Mouse (Mus musculus): Measurements from ENCODE around the gene Mbip.

The Mbip gene

DNA sequence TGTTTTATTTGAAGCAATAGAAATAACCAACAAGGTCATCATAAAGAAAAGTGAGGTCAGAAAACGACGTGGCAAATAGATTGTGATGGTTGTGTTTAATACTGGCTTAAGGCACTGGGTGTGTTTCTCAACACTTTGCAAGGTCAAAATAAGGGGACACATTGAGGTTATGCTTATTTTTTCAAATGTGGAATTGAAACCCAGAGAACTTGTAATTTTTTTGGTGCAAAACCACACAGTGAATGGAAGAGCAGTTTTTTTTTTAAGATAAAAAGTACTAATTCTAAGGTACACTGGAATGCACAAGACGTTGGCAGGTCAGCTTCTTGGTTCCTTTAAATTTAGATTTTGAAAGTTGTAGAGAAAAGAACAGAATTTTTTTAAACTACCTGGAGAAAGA lies 50.5 kb downstream of the Mbip start:
- no peak for DNase-seq (ENCODE audit: low read depth)

DNA sequence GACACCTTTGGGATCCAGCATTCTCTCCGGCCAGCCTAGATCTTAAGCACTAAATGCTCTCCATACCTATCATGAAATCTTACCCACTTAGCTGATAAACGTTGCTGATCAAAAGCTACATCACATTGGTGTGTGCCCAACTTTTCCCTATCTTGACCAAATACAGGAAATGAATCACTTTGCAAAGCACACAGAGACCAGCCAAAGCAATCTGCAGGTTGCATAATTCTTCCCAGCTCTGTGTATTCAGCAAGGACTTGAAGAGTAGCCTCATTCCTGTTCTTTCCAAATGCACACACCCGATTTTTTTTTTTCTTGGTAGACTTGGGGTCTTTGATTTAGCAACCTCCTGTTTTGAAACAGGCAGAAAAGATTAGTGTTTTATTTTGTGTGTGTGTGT lies 57.1 kb downstream of the Mbip start:
- DNase-seq (ENCODE audit: low read depth): no peak

DNA sequence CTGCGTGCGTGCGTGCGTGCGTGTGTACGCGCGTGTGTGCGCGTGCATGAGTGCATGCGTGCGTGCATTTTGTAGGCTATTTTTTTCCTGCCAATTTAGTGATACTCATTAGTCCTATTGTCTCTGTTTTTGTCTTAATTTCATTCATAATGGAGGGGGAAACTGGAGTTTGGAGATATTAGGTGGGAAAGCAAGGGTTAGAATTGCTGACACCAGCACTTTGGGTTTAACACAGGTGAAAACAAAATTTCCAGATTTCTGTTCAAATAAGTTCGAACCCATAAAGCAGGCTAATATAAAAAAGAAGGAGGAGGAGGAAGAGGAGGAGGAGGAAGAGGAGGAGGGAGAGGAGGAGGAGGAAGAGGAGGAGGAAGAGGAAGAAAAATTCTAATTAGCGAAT lies 58.9 kb downstream of the Mbip start:
- DNase-seq (ENCODE audit: low read depth): no peak

DNA sequence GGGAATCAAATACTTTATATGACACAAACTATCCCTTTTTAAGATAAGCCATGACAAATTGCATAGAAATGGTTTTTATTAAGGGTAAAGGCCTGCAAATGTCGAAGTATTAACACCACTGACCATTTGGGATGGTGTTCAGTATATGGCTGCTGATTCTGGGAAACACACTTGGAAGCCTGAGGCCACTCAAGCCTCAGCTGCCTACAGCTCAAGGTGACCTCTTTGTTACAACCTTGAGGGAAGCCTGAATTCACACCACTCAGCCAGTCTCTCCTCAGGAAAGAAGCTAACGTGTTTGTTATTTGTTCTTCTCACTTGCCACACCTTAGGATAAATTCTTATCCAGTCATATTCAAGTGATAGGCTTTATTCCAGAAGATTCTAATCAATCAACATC lies 61.5 kb downstream of the Mbip start:
- no peak for DNase-seq (ENCODE audit: low read depth)

DNA sequence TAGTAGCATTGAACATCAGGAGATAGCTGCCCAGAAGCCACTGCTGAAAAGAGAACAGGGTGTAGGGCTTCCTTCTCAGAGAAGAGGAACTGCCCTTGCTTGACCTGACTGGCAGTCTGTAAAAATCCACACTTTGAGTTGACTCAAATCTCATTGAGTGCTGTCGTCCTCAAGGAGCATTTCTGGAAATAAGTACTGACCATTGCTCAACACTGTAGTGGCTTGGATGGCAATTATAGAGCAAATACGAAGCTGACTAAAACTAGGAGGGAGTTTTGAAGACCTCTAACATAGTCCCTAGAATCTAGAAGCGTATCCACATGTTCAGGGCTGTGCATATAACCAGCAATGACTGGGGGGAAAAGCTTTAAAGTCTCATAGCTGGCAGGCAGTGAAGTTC lies 64.0 kb downstream of the Mbip start:
- DNase-seq (ENCODE audit: low read depth): no peak

All from induced T-regulatory cell, adult 2 months (primary cell).